Mouse (Mus musculus): ENCODE data around the gene Stk36. TPM values are rescaled to one million over a fixed set of nuclear protein-coding genes. Genes with fewer than 3 reads are reported as not detected.

Stk36 gene
- polyA plus RNA-seq, 1 experiment from 2014 or later = 1.3 TPM

DNA sequence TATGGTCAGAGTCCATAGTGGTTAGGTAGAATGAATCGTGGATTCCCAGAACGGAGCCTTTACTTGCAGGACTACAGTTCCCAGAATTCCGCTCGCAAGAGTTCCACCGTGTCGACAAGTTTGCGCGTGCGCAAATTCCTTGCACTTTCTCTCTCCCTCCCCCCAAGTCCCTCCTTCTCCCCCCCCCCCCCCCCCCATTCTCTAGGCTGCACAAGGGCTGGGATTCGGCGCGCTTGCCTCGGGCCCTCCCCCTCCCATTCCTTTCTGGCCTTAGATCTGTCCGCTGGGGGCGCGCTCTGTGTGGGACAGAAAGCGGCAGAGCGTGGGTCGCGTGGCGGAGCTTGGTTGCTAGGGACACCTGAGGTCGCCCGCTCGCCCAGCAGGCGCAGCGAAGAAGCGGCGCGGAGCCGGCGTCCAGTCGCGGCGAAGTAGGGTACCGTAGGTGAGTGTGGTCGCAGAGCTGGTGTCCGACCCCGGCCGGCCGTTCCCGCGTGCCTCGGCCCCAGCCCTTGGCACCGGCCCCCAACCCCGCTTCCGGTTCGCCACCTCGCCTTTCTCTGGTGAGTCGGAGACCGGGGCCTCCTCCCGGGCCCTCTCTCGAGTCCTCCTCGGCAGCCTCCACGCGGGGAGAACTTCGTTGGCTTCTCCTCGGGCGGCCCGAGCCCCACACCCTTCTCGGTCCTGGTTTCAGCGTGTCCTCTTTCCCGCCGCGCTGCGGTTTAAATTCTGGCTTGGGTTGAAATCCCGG lies 60.4 kb downstream of the Stk36 start, which contains the start of gene Ttll4:
Gene Ttll4 (plus strand): TSS at position 298 of the 748 bp plus-strand sequence.
- Histone ChIP-seq H3K27me3 (ENCODE audit: control insufficient read depth, insufficient read depth, low read length) (no peaks in the 10 kb centered on the region), H3K9ac (ENCODE audit: low read length) (peak within 1 kb of the TSS; percentile 71), H3K4me1 (replicated peaks; ENCODE audit: control insufficient read depth, insufficient read depth) (no peaks in the 10 kb centered on the region), H3K9me3 (ENCODE audit: control insufficient read depth, low read length) (no peaks in the 10 kb centered on the region), H3K4me2 (replicated peaks; ENCODE audit: low read depth) (peak within 1 kb of the TSS; percentile 65), H3K4me3 (ENCODE audit: low read depth, low read length) (peak within 1 kb of the TSS; percentile 95), H3K36me3 (ENCODE audit: control insufficient read depth, insufficient read depth, low read length) (no peaks in the 10 kb centered on the region), H3K27ac (replicated peaks) (peak within 1 kb of the TSS; percentile 84)
- WGBS = under 1% methylated on average over 35 of the region's 66 CpGs
- DNase-seq (ENCODE audit: low spot score) (peak; percentile 97), ATAC-seq (ENCODE audit: low FRiP score, low TSS enrichment) (peak; percentile 99)
- TF ChIP-seq CTCF (IDR thresholded peaks at IDR 0.05; ENCODE audit: low read depth) (peak; percentile 79), EP300 (optimal IDR thresholded peaks at IDR 0.05) (no peak)

DNA sequence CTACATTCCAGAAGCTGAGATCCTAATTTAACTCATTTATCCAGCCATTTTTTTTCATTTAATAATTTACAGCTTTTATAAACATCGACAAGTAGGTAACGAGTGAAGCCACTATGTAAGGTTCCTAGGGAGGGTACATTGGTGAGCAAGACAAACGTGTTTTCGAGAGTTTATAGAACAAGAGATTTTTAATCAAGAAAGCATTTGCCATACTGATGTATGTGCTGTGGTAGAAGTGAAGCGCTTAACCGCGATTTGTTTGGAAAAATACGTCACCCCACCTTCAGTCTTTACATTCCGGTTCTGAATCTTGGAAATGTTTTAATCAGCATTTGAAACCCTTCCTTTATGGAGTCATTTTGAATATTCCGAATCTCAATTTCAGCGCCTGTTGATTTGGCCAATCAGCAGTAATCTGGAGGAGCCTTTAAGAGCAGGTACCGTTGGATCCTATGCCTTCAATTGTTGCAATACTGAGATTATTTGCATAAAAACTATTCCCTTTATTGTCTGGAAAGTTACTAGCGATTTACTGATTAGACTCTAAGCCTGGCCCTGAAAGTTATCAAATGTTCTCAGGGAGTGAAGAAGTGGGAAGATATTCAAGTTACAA lies 61.1 kb downstream of the Stk36 start:
- Histone ChIP-seq H3K27ac (replicated peaks) (peak overlapping the region; percentile 84), H3K4me3 (ENCODE audit: low read depth, low read length) (peak overlapping the region; percentile 95), H3K27me3 (ENCODE audit: control insufficient read depth, insufficient read depth, low read length) (no peaks in the 10 kb centered on the region), H3K9me3 (ENCODE audit: control insufficient read depth, low read length) (no peaks in the 10 kb centered on the region), H3K4me1 (replicated peaks; ENCODE audit: control insufficient read depth, insufficient read depth) (no peaks in the 10 kb centered on the region), H3K36me3 (ENCODE audit: control insufficient read depth, insufficient read depth, low read length) (no peaks in the 10 kb centered on the region), H3K9ac (ENCODE audit: low read length) (peak overlapping the region; percentile 71), H3K4me2 (replicated peaks; ENCODE audit: low read depth) (peak overlapping the region; percentile 65)
- WGBS = 3% methylated on average over 13 of the region's 13 CpGs
- TF ChIP-seq CTCF (IDR thresholded peaks at IDR 0.05; ENCODE audit: low read depth) (no peak), EP300 (optimal IDR thresholded peaks at IDR 0.05) (no peak)
- ATAC-seq (ENCODE audit: low FRiP score, low TSS enrichment) (no peak), DNase-seq (ENCODE audit: low spot score) (no peak)

DNA sequence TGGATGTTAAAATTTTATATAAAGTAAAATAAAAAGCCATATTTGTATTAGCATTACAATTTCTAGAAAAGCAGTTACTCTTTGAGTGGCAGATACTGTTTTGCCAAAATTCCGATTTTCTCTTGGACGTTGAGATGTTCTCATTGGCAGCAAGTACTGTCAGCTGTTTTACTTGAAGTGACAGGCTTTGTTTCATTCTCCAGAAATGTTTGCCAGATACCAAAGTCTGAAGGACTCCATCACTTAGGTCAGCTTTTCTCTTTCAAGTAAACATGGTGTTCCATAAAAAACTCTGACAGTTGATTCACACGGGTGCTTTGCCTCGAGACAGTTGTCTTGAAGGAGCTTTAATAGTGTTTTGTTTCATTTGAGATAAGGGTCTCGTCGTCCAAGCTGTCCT lies 63.9 kb downstream of the Stk36 start:
- TF ChIP-seq CTCF (IDR thresholded peaks at IDR 0.05; ENCODE audit: low read depth) (no peak), EP300 (optimal IDR thresholded peaks at IDR 0.05) (no peak)
- H3K9me3 ChIP-seq (ENCODE audit: control insufficient read depth, low read length) = no peaks in the 10 kb centered on the region
- ATAC-seq (ENCODE audit: low FRiP score, low TSS enrichment) (no peak), DNase-seq (ENCODE audit: low spot score) (no peak)
- no peak overlapping the region for H3K9ac ChIP-seq (ENCODE audit: low read length)
- H3K36me3 ChIP-seq (ENCODE audit: control insufficient read depth, insufficient read depth, low read length) = no peaks in the 10 kb centered on the region
- no peak overlapping the region for H3K4me2 ChIP-seq (replicated peaks; ENCODE audit: low read depth)
- 40% methylated on average over 6 of the region's 6 CpGs for whole genome bisulfite sequencing
- no peaks in the 10 kb centered on the region for H3K27me3 ChIP-seq (ENCODE audit: control insufficient read depth, insufficient read depth, low read length)
- no peak overlapping the region for H3K27ac ChIP-seq (replicated peaks)
- H3K4me3 ChIP-seq (ENCODE audit: low read depth, low read length) = no peak overlapping the region
- H3K4me1 ChIP-seq (replicated peaks; ENCODE audit: control insufficient read depth, insufficient read depth) = no peaks in the 10 kb centered on the region

DNA sequence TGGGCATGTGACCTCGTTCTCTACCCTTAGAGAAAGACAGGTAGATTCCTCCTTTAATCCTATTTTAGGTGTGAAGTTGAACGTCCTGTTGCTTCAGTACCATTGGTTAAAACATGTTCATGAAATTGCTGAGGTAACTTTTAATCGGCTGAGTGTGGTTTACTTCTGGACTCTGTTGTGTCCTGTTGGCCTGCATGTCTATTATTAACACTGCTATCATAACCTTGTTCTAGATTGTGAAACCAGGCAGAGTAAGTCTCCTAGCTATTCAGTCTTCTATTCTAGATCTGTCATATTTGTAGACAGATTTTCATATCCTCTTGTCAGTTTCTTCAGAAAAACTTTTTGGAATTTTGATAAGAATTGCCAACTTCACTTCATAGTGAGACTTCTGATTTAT lies 67.1 kb downstream of the Stk36 start:
- no peaks in the 10 kb centered on the region for H3K9me3 ChIP-seq (ENCODE audit: control insufficient read depth, low read length)
- DNase-seq (ENCODE audit: low spot score) = no peak
- H3K4me2 ChIP-seq (replicated peaks; ENCODE audit: low read depth) = no peak overlapping the region
- no peak overlapping the region for H3K9ac ChIP-seq (ENCODE audit: low read length)
- H3K27ac ChIP-seq (replicated peaks) = no peak overlapping the region
- no peaks in the 10 kb centered on the region for H3K4me1 ChIP-seq (replicated peaks; ENCODE audit: control insufficient read depth, insufficient read depth)
- H3K36me3 ChIP-seq (ENCODE audit: control insufficient read depth, insufficient read depth, low read length) = no peaks in the 10 kb centered on the region
- 75% methylated on average over 3 of the region's 3 CpGs for whole genome bisulfite sequencing
- no peaks in the 10 kb centered on the region for H3K27me3 ChIP-seq (ENCODE audit: control insufficient read depth, insufficient read depth, low read length)
- ATAC-seq (ENCODE audit: low FRiP score, low TSS enrichment) = no peak
- TF ChIP-seq EP300 (optimal IDR thresholded peaks at IDR 0.05) (no peak), CTCF (IDR thresholded peaks at IDR 0.05; ENCODE audit: low read depth) (no peak)
- H3K4me3 ChIP-seq (ENCODE audit: low read depth, low read length) = no peak overlapping the region

DNA sequence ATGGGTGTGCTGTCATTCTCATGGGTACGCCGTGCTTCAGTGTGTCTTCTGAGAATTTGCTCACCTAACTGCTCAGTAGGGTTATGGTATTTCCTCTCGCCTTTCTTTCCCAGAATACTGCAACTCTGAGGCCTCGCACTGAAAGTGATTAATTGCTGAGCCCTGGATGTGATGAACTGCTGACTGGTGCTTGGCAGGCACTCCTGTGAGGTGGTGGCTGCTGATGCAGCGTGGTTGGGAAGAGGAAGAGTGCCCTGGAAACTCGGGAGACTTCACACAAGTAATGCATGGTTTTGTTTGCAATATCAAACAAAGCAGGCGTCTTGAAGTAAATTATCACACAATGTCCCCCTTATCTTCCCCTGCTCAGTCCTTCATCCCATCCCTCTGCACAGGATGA lies 71.5 kb downstream of the Stk36 start:
- Histone ChIP-seq H3K9me3 (ENCODE audit: control insufficient read depth, low read length) (no peaks in the 10 kb centered on the region), H3K9ac (ENCODE audit: low read length) (no peak overlapping the region), H3K4me3 (ENCODE audit: low read depth, low read length) (no peak overlapping the region), H3K4me1 (replicated peaks; ENCODE audit: control insufficient read depth, insufficient read depth) (no peaks in the 10 kb centered on the region), H3K36me3 (ENCODE audit: control insufficient read depth, insufficient read depth, low read length) (no peaks in the 10 kb centered on the region), H3K27me3 (ENCODE audit: control insufficient read depth, insufficient read depth, low read length) (no peaks in the 10 kb centered on the region), H3K27ac (replicated peaks) (no peak overlapping the region), H3K4me2 (replicated peaks; ENCODE audit: low read depth) (no peak overlapping the region)
- 67% methylated on average over 7 of the region's 7 CpGs for WGBS
- TF ChIP-seq CTCF (IDR thresholded peaks at IDR 0.05; ENCODE audit: low read depth) (no peak), EP300 (optimal IDR thresholded peaks at IDR 0.05) (no peak)
- ATAC-seq (ENCODE audit: low FRiP score, low TSS enrichment) (no peak), DNase-seq (ENCODE audit: low spot score) (no peak)

DNA sequence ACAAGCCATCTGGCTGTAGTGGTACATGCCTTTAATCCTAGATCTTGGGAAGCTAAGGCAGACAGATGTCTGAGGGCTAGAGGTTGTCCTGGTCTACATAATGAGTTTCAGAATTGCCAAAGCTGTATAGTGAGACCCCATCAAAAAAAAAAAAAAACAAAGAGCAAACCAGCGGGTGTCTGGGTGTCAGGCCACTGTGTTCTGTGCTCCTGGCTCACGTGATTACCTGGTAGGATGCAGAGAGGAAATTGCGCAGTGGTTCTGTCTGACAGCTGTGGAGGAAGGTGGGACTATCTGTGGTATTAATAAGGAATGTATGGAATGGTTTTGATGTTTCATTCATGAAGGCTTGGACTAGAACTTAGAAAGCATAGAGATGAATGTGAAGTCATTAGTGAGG lies 75.6 kb downstream of the Stk36 start:
- 88% methylated on average over 3 of the region's 3 CpGs for WGBS
- Histone ChIP-seq H3K4me1 (replicated peaks; ENCODE audit: control insufficient read depth, insufficient read depth) (no peaks in the 10 kb centered on the region), H3K4me2 (replicated peaks; ENCODE audit: low read depth) (no peak overlapping the region), H3K27me3 (ENCODE audit: control insufficient read depth, insufficient read depth, low read length) (no peaks in the 10 kb centered on the region), H3K9ac (ENCODE audit: low read length) (no peak overlapping the region), H3K27ac (replicated peaks) (no peak overlapping the region), H3K36me3 (ENCODE audit: control insufficient read depth, insufficient read depth, low read length) (peaks cover 17% of the 10 kb centered on the region; the same call in 1 of the 2 replicates), H3K4me3 (ENCODE audit: low read depth, low read length) (no peak overlapping the region), H3K9me3 (ENCODE audit: control insufficient read depth, low read length) (no peaks in the 10 kb centered on the region)
- no peak for DNase-seq (ENCODE audit: low spot score)
- TF ChIP-seq EP300 (optimal IDR thresholded peaks at IDR 0.05) = no peak
- ATAC-seq (ENCODE audit: low FRiP score, low TSS enrichment) = no peak

Measured in stomach, postnatal 0 days (tissue).